Mouse (Mus musculus): ENCODE measurements around the gene Ppp1r14c.

DNA sequence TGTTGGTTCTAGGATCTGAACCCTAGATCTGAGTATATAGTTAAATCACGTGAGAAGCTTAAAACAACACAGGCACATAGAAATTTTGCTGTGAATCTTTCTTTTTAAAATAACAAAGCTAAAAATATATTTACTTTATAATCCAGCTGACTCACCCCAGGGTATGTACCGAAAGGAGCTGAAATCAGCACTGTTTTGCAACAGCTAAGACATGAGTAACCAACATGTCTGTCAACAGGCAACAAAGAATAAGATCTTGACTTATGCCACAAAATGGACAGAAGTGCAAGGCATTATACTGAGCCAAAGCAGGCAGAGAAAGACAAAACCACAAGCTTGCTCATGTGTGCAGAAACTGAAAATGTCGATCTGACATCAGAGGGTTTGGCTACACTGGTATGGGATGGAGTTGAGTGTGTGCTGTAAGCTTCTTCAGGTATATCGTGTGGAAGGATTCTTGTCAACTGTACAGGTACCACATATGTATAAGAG lies 100.3 kb downstream of the Ppp1r14c start:
- TF ChIP-seq CTCF (IDR thresholded peaks at IDR 0.05; ENCODE audit: borderline replicate concordance, insufficient read depth, low read length) (no peak), POLR2A (IDR thresholded peaks at IDR 0.05; ENCODE audit: low read depth, low read length) (no peak)
